Mouse (Mus musculus) brain, embryonic 14.5 days (tissue): ENCODE data around the gene Tyw5.

Experiments used
- CTCF ChIP-seq: fragments of 200-500 bp; IDR thresholded peaks from 2 replicates; pipeline ENCODE4 v1.5.1; 2012; ENCODE audit warnings: inconsistent platforms, mild to moderate bottlenecking, moderate library complexity, borderline replicate concordance; ENCODE audit not compliant: insufficient read depth, insufficient read length; ENCODE audit errors: extremely low read depth
- POLR2A ChIP-seq: fragments of 200-500 bp; IDR thresholded peaks from 2 replicates; pipeline ENCODE4 v1.6.1; 2012; ENCODE audit warnings: mild to moderate bottlenecking, inconsistent platforms, borderline replicate concordance; ENCODE audit not compliant: poor library complexity, insufficient read depth, insufficient read length, severe bottlenecking; ENCODE audit errors: extremely low read depth

GRCm38 (mm10) chr1:57339156-57339796, 67.6 kb downstream of the Tyw5 start:
- TF ChIP-seq POLR2A (no peak), CTCF (0 out of 2 replicates have a peak, but pooled peaks have one; percentile 7)
